Mouse (Mus musculus) myocyte (in vitro differentiated cells): ENCODE data around the gene Gm5269.

ENCODE experiments used
- CEBPB ChIP-seq: IDR thresholded peaks from 2 replicates; pipeline ENCODE4 v1.6.1; 2011; ENCODE audit warnings: mild to moderate bottlenecking, moderate library complexity; ENCODE audit not compliant: poor library complexity, insufficient read depth, severe bottlenecking
- E2F4 ChIP-seq: IDR thresholded peaks from one replicate; pipeline ENCODE4 v1.6.1; 2011; ENCODE audit warnings: mild to moderate bottlenecking, control low read depth, moderate library complexity; ENCODE audit not compliant: insufficient read depth
- MAX ChIP-seq: IDR thresholded peaks from one replicate; pipeline ENCODE4 v1.6.1; 2011; ENCODE audit warnings: low read depth, mild to moderate bottlenecking, control low read depth
- MYOD1 ChIP-seq, 3 experiments: IDR thresholded peaks; one replicate each; pipeline ENCODE4 v1.6.1; 2011; ENCODE audit warnings: control low read depth in 2 of 3, low read depth in 2 of 3, mild to moderate bottlenecking in 2 of 3, moderate library complexity in 1 of 3; ENCODE audit not compliant: insufficient read length in 2 of 3, control insufficient read depth in 1 of 3
- MYOG ChIP-seq, 3 experiments: IDR thresholded peaks; one replicate each; pipeline ENCODE4 v1.6.1; 2011; ENCODE audit warnings: control low read depth in 2 of 3, low read depth in 2 of 3, mild to moderate bottlenecking in 2 of 3; ENCODE audit not compliant: insufficient read length in 2 of 3, control insufficient read depth in 1 of 3, insufficient read depth in 1 of 3
- POLR2A ChIP-seq: IDR thresholded peaks from one replicate; pipeline ENCODE4 v1.6.1; 2011; ENCODE audit warnings: low read depth, mild to moderate bottlenecking, control low read depth, moderate library complexity; ENCODE audit not compliant: insufficient read length
- POLR2AphosphoS2 ChIP-seq: IDR thresholded peaks from one replicate; pipeline ENCODE4 v1.6.1; 2011; ENCODE audit warnings: low read depth, control low read depth; ENCODE audit not compliant: insufficient read length
- REST ChIP-seq: IDR thresholded peaks from one replicate; pipeline ENCODE4 v1.6.1; 2011; ENCODE audit warnings: mild to moderate bottlenecking, control low read depth, moderate library complexity; ENCODE audit not compliant: insufficient read depth, insufficient read length
- SRF ChIP-seq: IDR thresholded peaks from one replicate; pipeline ENCODE4 v1.6.1; 2011; ENCODE audit warnings: low read depth; ENCODE audit not compliant: control insufficient read depth, insufficient read length
- TCF12 ChIP-seq: IDR thresholded peaks from one replicate; pipeline ENCODE4 v1.6.1; 2011; ENCODE audit warnings: mild to moderate bottlenecking, control low read depth; ENCODE audit not compliant: poor library complexity, insufficient read depth, severe bottlenecking
- TCF3 ChIP-seq: IDR thresholded peaks from one replicate; pipeline ENCODE4 v1.6.1; 2011; ENCODE audit warnings: low read depth, control low read depth; ENCODE audit not compliant: insufficient read length
- USF1 ChIP-seq: IDR thresholded peaks from one replicate; pipeline ENCODE4 v1.6.1; 2011; ENCODE audit warnings: low read depth, mild to moderate bottlenecking, control low read depth, moderate library complexity

- TF ChIP-seq TCF12: no peak
- no peak for TF ChIP-seq POLR2A
- TF ChIP-seq CEBPB: no peak
- no peak for TF ChIP-seq E2F4
- no peak for TF ChIP-seq MAX
- TF ChIP-seq POLR2AphosphoS2: no peak
- TF ChIP-seq USF1: no peak
- TF ChIP-seq MYOD1 (IDR thresholded peaks at IDR 0.05; ENCODE audit: control insufficient read depth in 1 of 3, insufficient read length in 2 of 3, low read depth in 2 of 3): no peak
- no peak for TF ChIP-seq REST
- no peak for TF ChIP-seq MYOG (IDR thresholded peaks at IDR 0.05; ENCODE audit: control insufficient read depth in 1 of 3, insufficient read depth in 1 of 3, insufficient read length in 2 of 3, low read depth in 2 of 3)
- no peak for TF ChIP-seq SRF
- TF ChIP-seq TCF3: no peak
Observed at GRCm38 (mm10) chr1:45926911-45927310, 36.8 kb upstream of the Gm5269 start.
